Mouse (Mus musculus) adipocyte (in vitro differentiated cells): ENCODE data around the gene Pym1.

Experiments used
- DNase-seq: peaks from one replicate; pipeline ENCODE4 v3.0.0-alpha.2; 2016; ENCODE audit warnings: low spot score

Gene Pym1

GRCm38 (mm10) chr10:128744680-128745601 lies 2.7 kb upstream of the Pym1 start, which contains the start of gene Dgka:
Dgka (minus strand) TSS chr10:128744855.
- DNase-seq: peak; percentile 33

- no peak for DNase-seq
Measured at GRCm38 (mm10) chr10:128745946-128746613, 1.6 kb upstream of the Pym1 start.

DNA sequence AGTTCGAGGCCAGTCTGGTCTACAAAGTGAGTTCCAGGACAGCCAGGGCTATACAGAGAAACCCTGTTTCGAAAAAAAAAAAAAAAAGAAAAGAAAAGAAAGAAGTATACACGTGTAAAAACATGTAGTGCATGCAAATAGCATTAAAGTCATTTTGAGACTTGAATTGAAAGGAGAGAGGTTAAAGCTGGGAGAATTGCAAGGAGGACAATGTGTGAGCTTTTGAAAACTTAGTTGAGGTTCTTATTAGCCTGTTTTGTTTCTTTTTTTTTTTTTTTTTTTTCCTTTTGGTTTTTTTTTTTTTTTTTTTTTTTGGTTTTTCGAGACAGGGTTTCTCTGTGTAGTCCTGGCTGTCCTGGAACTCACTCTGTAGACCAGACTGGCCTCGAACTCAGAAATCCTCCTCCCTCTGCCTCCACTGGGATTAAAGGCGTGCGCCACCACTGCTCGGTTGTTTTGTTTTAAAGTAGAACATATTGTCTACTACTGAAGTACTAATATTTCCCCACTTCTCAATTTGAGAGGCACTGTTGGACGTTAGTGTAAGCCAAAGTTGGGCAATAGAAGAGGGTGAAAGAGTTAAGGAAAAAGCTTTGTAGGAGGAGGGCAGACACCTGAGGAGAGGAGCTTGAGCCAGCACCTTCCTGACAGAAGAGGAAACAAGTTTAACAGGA lies 580 bp upstream of the Pym1 start:
- DNase-seq: no peak

DNA sequence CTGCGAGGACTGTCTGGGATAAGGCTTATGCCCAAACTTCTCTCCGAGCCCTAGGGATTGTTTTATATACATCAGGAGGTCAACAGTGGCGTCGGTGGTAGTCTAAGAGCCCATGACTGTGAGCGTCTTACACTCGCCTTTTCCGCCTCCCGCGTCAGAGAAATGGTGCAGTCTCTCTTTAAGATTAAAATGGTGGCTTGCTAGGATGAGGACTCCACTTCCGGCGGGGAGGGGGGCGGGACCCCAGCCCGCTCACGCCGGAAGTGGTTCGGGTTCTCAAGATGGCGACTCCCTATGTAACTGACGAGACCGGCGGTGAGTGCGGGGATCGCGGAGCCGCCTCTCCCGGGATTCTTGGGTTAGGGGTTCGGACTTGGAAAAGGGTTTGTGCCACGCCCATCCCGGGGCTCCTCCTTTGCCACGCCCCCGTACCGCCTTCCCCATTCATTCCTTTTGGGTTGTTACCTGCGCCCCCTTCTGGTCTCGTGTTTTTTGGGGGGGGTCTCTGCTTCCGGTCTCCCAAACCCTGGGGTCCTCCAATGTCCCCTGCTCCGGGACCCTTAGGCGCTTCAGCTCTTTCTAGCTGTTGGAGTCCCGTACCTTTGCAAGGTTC lies 669 bp downstream of the Pym1 start:
- DNase-seq: peak; percentile 89

DNA sequence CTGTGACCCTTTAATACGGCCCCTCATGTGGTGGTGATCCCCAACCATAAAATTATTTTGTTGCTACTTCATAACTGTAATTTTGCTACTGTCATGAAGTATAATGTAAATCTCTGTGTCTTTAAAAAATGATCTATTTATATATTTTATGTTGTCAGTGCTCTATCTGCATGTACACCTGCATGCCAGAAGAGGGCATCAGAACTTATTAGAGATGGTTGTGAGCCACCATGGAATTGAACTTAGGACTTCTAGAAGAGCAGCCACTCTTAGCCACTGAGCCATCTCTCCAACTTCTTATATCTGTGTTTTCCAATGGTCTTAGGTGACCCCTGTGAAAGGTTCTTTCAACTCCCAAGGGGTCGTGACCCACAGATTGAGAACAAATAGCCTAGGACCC lies 25.2 kb downstream of the Pym1 start:
- no peak for DNase-seq

- peak; percentile 26 for DNase-seq
Measured at GRCm38 (mm10) chr10:128773685-128774084, 26.0 kb downstream of the Pym1 start.

DNA sequence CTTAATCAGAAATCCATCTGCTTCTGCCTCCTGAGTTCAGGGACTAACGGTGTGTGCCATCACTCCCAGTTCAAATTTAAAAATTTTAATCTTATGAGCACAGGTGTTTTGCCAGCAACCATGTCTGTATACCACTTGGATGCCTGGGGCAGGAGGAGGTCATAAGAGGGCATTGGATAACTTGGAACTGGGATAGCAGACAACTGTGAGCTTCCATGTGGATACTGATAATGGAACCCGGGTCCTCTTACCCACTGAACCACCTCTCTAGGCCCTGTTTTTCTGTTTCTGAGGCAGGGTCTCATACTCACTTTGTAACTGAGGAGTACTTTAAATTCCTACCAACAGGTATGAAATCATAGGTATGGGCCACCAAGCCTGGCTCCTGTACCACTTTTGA lies 30.8 kb downstream of the Pym1 start:
- no peak for DNase-seq

GRCm38 (mm10) chr10:128779011-128779795 lies 31.5 kb downstream of the Pym1 start:
- DNase-seq: peak; percentile 92

- no peak for DNase-seq
Measured at GRCm38 (mm10) chr10:128780200-128780599, 32.5 kb downstream of the Pym1 start.

DNA sequence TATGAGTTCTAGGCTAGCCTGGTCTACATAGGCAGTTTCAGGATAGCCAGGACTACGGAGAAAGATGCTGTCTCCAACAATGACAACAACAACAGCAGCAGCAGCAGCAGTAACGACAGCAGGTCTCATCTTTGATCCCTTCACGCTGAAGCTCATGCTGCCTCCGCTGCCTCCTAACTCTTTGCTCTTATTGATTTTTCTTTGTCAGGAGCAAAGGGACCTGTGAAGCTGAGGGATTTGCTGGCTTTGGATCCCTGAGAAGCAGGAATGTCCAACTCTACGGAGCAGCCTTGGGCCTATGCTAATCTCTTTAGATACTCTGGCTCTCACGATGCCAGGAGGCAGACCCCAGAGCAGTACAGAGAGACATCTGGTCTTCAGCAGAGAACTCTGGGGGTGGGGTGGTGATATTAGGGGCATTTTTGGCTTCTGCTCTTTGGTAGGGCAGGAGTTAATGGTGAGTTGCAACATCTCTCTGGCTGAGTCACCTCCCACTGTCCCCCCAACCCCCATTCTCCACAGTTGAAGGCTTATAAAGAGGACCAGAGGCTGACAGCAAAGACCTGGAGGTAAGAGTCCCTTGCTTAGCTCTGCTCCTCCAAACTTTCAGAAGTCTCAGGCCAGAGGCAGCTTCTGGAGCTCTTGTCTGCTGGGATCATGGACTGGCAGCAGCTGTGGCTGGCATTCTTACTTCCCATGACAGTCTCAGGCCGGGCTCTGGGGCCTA lies 42.9 kb downstream of the Pym1 start, which contains the start of gene Mmp19:
Gene Mmp19 (plus strand): TSS at position 513 of the 727 bp plus-strand sequence.
- DNase-seq: peak; percentile 70

DNA sequence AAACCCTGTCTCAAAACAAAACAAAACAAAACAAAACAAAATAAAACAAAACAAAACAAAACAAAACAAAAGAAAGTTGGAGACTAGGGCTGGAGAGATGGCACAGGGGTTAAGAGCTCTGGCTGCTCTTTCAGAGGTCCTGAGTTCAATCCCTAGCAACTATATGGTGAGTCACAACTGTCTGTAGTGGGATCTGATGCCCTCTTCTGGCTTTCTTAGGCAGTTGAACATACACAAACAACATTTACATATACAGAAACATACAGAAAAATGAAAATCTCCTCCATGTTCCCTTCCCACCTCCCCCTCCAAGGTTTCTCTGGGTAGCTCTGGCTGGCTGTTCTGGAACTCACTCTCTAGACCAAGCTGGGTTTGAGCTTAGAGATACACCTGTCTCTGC lies 44.4 kb downstream of the Pym1 start:
- DNase-seq: no peak

GRCm38 (mm10) chr10:128793258-128793657 lies 45.6 kb downstream of the Pym1 start:
- DNase-seq: no peak

- DNase-seq: no peak
Measured at GRCm38 (mm10) chr10:128794391-128794790, 46.7 kb downstream of the Pym1 start.

- peak; percentile 52 for DNase-seq
Measured at GRCm38 (mm10) chr10:128795581-128795980, 47.9 kb downstream of the Pym1 start.

DNA sequence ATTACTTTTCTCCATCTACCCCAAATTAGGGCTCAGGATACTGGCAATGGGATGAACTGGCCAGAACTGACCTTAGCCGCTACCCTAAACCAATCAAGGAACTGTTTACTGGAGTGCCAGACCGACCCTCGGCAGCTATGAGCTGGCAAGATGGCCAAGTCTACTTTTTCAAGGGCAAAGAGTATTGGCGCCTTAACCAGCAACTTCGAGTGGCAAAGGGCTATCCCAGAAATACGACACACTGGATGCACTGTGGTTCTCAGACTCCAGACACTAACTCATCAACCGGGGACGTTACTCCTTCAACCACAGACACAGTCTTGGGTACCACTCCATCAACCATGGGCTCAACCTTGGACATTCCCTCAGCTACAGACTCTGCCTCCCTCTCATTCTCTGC lies 51.0 kb downstream of the Pym1 start:
- no peak for DNase-seq

- no peak for DNase-seq
Measured at GRCm38 (mm10) chr10:128801981-128802495, 54.3 kb downstream of the Pym1 start.

- DNase-seq: no peak
Measured at GRCm38 (mm10) chr10:128802956-128803355, 55.3 kb downstream of the Pym1 start.

GRCm38 (mm10) chr10:128803361-128803760 lies 55.7 kb downstream of the Pym1 start:
- peak; percentile 26 for DNase-seq

- DNase-seq: peak; percentile 82
Measured at GRCm38 (mm10) chr10:128803771-128804270, 56.1 kb downstream of the Pym1 start, which contains the start of gene Dnajc14. Dnajc14 (plus strand) TSS chr10:128804062.
